Mouse (Mus musculus) mouse embryonic stem cell (cell line): Measurements from ENCODE around the gene Chn1.

Experiments used
- in situ Hi-C, 2 experiments: fragments of 300-500 bp; cut with MboI; formaldehyde crosslinking; loops; 1 replicate in 1 of 2; 3 replicates in 1 of 2; pipeline ENCODE4 v1.14.3; 2019 to 2020; ENCODE audit warnings: low sequenced_read_pairs in 2 of 2, low pct_unique_long_range_greater_than_20kb in 1 of 2, mixed read lengths in 1 of 2; ENCODE audit not compliant: unreplicated experiment in 1 of 2

The Chn1 gene

DNA sequence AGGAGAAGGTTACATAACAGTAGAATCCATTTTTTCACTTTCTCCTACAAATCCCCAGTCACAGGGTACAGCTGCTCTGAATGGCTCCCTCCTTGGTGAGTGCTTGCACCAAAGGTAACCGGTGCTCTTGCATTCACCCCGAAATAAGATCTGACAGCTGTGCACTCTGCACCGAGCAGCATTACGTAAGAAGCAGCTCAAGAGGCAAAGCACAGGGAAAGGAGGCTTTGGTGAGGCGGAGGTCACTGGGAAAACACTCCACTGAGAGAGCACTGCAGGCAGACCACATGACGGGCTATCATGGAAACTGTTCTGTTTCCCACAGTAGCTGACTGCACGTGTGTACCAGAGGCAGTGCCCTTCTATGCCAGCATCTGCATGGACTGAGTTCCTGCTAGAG, 118.0 kb downstream of the Chn1 start:
- in situ Hi-C loops: no loop called here

DNA sequence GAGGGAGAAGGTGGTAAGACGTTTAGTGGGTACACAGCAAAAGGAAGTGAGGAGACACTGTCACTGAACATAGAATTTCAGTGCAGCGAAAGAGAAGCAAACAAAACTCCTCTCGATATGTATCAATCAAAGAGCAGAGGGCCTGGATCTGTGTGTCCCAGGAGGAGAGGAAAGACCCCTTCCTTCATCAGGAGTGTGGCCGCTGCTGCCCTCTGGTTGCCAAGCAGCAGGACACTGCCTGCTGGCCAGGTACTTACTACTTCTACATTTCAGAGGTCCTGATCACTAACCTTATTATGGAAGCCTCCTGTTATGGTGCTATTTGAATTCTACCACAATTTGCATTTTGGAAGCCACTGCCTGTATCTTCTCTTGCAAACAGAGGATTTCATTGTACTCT, 119.5 kb downstream of the Chn1 start:
- in situ Hi-C loops: no loop called here

DNA sequence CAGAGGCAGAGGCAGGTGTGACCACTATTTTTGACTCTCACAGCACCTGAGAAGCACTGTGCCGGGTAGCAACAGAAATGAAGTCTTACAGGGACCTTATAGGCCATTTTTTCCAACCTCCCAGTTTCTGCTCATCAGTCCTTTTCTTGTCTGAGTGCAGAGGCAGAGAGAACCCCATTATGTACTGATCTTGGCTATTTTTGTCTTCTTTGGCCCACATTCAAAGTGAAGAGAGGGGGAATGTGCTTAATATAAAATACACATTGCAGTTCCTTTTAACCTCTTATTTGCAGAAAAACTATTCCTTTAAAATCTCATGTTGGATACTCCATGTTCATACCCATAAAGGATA, 120.3 kb downstream of the Chn1 start:
- in situ Hi-C loops: no loop called here

DNA sequence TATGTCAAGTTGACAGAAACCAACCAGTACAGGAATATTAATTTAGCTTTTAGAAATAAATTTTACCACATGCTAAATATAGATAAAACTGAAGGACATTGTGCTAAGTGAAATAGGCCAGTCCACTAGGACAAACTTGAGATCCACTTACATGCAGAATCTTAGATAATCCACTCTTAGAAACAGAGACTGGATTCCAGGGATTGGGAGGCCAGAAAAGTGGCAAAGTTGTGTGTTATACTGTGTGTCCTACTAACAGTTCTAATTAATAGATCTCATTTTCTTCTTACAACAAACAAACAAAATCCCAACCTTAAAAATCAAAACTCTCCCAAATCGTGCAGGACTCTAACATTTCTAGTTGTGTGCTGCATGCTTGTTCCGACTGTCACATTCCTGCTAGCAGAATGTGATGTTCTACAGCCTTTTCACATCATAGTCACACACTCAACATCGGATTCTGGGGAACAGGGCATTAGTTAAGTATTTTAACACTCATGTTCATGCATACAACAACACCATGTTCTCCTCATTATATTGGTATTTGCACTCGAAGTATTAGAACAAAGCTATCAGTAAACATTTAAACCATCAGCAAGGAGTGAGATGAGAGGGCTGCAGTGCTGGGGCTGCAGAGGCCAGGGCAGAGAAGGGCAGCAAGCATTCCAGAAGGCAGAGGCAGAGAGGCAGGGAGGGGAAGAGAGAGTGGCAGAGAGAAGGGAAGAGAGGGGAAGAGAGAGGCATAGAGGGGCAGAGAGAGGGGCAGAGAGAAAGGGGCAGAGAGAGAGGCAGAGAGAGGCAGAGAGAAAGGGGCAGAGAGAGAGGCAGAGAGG, 120.9 kb downstream of the Chn1 start:
- in situ Hi-C loops: no loop called here

DNA sequence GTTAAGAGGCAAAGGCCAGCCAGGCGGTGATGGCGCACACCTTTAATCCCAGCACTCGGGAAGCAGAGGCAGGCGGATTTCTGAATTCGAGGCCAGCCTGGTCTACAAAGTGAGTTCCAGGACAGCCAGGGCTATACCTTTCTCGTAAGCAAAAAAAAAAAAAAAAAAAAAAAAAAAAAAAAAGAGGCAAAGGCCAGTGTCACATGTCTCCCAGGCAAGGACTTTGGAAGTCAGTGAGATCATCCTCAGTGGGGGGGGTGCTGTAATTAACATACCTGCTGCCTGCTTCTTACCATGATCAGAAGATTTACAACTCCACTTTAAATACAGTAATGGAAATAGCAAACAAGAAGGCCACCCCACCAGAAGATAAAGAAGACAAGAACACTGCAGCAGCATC, 137.5 kb downstream of the Chn1 start:
- in situ Hi-C loops: no loop called here

DNA sequence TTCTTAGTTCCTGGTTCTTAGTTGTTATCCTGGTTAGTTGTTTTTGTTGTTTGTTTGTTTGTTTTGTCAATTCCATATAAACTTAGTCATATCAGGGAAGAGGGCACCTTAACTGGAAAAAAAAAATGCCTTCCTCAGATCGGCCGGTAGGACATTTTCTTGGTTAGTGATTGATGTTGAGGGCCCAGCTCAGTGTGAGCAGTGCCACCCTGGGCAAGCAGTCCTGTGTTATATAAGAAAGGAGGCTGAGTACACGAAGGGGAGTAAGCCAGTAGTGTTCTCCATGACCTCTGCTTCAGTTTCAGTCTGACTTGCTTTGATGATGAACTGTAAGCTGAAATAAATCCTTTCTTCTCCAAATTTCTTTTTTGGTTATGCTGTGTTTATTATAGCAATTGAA, 138.8 kb downstream of the Chn1 start:
- in situ Hi-C loops: no loop called here

DNA sequence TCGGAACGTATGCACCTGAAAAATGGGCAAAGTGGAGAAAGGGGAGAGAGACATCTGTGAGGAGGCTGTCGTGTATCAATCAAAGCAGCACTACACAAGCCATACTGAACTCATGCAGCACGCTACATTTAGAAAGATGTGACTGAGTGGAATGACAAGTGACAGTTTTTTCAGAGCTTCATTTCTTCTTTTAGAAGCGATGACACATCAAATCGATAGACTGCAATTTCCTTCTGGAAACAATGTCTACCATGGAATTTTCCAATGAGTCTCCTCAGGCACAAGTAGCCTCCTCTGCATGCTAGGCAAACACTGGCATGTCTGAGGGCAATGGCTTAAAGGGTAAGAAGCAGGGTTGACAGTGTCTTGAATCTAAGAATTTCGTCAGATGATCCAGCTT, 143.3 kb downstream of the Chn1 start:
- in situ Hi-C loops: no loop called here

DNA sequence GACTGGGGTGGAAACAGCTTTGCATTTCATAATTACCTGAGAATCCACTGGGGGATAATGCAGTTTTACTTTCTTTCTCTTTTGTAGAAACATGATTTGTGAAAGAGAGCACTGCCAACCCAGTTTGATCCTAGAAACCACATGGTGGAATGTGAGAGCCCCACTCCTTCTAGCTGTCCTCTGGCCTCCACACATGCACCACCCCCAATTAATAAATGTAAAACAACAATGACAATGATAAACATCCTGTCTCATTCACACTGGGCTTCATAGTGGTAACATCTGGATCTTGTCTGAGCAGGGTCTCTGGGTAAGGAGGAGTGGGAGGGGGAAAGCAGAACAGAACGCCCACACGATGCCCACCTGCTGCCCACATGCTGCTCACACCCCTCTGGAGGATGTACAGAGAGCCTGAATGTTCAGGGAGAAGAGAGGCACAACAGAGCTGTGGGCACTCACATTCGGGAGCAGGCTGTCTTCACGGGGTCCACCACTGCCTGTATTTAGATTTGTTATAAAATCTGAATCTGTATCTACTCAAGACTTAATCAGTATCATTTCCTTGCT, 156.6 kb downstream of the Chn1 start:
- in situ Hi-C loops: no loop called here

DNA sequence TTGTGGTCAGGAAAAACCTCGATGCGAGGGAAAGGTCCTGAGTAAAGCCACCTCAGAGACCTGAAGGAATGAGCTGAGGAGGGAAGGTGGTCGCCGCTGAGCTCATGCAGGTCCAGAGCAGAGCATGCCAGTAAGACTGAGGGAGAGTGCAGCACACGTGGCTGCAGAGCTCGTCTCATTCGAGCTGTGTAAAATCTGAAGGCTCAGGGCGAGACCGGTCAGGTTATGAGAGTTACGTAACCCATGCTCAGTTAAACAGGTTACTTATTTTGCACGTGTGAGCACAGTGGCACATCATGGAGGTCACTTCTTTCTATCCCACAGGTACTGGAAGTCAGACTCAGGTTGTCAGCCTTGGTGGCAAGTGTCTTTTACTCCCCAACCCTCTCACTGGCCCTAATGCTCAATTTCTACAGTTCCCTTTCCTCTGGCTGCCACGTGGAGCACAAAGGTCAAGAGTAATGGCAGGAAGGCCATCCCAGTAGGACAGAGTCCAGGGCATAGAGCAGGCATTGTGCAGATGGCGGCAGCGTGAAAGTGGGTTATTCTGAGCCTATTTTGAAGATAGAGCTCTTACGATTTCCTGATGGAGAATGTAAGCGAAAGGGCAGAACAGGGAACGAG, 158.6 kb downstream of the Chn1 start:
- in situ Hi-C loops: no loop called here

DNA sequence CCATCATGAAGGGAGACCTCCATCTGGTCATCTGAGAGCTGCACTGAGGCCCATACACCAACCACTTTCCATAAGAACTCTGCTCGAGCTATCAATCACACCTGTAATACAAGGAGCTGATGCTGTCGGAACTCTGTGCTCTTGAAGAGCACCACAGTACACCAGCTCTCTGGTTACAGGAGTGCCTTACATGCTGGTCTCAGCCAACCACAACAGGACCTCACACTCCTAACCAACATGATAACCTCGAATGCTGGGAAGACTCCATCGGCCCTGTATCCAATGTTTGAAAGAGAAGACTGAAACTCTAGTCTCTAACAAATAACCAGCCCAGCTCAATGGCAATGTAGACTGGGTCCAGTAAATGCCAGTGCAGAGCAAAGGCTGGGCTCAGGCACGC, 159.7 kb downstream of the Chn1 start:
- in situ Hi-C loops: no loop called here

DNA sequence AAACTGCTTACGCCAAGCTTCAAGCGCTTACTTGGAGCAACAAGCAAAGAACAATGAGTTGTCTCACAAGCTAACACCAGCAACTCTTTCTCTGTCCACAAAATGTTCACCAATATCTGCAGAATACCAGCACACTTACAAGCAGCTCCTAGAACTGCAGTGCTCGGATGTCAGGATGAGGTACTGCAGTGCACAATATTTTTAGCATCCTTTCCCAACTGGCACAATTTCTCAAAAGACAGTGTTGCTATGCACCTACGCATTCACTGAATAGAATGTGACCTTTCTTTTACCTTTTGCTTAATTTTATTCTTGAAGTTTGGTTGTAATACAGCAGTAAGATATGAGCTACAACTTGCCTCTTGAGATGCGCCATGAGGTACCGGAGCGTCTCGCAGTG, 160.8 kb downstream of the Chn1 start:
- in situ Hi-C loops: no loop called here

DNA sequence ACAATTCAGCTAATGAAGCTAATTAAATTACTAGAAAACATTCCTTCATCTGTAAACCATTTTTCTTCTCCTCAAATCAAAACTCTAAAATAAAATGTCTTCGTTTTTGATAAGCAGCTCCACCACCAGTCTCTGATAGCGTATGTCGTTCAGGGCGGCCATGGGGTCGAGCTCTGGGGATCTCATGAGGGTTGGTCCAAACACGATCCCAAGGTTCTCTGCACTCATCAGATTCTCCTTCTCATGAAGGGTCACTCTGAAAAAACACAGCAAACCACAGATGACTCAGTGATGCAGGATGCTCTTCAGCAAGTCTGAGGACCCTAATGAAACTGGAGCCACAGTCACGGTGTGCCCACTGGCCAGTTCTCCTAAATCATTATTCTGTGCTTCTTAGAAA, 162.2 kb downstream of the Chn1 start:
- in situ Hi-C loops: no loop called here

DNA sequence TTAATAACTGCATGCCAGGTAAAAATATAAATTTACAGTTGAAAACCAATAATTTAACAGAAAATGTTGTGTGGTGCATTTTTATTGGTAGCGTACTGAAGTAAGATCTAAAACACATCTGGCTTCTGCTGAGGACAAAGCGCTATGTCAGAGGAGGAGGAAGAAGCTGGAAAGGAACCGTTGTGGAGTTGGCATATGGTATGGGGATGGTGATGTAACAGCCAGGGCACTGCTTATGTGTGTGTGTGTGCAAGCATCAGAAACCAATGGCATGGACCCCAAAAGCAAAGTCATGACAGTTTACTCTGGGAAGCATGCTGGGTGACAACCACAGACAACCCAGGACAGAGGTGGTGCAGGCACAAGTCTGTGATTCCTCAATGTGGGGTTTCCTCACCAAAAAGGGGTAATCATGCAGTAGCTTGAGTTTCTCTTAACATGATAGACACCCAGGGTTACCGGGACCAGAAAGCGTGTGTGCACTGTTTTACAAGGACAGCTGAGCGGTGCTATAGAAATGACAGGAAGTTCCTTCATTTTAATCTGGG, 162.7 kb downstream of the Chn1 start:
- in situ Hi-C loops: no loop called here

DNA sequence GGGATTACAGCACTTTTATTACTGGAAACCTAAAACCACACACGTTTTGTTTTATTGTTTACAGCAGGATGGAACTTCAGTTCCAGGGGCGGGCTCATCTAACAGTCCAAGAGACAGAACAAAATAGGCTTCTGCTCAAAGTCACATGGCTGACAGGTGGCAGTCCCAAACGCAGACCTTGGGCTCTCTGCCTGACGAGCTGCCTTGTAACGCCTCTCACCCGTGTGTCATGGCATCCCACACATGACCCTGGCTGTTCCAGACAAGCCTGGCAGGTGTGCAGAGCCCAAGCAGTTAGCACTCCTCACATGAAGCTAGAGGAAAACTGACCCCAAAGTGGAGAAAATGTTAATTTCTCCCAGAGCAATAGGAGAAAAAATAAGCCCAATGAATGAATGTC, 163.3 kb downstream of the Chn1 start:
- in situ Hi-C loops: no loop called here

DNA sequence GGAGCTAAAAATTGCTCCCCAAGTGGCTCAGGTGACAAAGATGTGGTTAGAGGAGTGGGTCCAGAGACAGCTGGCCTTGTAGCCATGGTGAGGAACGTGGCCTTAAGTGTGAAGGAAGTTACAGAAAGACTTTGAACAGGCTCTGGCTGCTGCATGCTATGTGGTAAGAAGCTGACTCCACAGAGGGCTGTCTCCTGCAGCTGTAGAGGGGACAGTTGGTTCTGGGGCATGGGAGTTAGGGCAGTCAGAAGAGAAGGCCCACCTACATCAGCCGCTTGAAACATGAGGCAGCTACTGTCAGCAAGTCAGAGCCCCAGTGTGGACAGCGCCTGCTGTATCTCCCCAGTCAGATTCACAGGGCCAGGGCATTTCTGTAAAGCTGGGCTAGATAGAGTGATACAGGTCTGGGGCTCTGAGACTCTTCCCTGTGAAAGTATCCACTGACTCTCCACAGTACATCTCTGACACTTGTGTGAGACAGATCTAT, 165.4 kb downstream of the Chn1 start:
- in situ Hi-C loops: no loop called here

DNA sequence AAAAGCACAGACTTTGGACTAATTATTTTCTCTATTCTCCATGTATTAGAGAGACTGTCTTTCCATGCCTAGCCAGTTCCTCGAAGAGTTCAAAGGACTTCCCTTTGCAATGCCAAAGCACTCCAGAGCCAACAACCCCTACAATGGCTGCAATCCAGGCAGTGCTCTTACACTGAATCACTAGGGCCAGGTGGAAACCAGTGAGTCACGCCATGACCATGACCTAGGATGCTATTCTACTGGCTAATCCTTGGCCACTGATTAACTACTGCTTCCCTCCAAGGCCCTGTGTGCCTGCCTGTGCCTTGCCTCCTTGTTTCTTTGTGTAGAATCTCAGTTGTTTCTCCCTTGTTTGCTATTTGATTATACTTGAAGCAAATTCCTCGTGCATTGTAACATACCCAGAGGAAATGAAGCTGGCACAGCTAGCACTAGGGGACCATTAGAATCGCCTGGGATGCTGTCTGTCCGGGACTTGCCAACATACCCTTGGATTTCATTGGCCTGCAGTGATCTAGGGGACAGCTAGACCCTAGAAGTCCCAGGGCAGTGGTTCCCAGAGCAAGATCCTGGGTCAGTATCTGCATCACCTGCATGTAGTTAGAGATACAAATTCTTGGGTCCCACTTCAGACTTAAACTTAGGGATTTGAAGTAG, 166.0 kb downstream of the Chn1 start:
- in situ Hi-C loops: no loop called here

DNA sequence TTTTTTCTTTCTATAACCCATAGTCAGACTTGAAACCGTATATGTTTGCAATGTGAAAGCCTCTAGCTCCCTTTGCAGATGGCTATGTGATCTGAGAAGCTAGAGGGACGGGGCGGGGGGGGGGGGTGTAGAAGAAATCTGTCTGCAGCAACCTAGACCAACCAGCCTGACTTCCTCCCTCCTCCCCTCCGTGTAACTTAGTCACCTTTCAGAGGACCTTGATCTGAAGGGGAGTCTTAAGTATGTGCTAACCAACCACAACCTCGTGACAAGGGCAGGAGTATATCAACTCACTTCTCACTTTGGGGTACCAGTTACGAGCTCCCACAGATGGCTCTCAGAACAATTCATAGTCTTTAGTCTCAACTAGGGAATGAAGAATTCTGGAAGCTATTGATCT, 166.8 kb downstream of the Chn1 start:
- in situ Hi-C loops: no loop called here

DNA sequence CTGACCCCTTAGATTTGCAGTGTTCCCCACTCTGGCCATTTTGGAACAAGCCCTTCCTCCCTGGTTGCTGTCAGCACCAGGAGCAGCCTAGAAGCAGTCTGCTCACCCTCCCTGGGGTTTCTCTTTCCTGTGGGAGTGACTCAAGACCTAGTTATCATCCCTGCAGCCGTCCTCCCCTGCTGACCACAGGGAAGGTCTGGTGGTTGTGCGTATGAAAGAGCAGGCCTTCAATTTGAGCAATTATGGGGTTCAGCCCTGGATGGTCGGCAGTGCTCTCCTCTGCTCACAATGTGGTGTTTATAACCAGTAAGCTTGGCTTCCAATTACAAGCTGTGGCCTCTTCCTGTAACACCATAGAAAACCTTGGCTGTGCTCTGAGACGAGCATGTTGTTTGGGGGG, 167.5 kb downstream of the Chn1 start:
- in situ Hi-C loops: no loop called here

DNA sequence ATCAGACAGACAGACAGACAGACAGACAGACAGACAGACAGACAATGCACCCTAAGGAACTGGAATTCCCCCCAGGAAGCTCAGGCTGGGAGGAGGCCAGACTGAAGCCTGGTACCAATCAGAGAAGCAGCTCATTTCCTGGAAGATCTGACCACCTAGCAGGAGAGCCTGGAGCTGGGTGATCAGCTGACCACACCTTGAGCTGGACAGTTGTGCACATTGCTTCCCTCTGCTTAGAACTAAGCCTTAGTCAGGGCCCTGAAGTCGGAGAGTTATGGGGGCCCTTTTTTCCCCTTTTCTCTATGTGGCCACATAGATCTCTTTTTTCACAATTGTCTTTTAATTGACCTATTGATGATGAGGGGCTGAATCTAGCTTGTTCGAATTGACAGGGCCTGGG, 168.0 kb downstream of the Chn1 start:
- in situ Hi-C loops: no loop called here
